Mouse (Mus musculus) myocyte (in vitro differentiated cells): Measurements from ENCODE around the gene 4930518I15Rik. TPM values are rescaled to one million over a fixed set of nuclear protein-coding genes. Genes with fewer than 3 reads are reported as not detected.

ENCODE experiments used
- H3K27me3 ChIP-seq: one replicate; pipeline ENCODE4 v1.6.1; 2011; ENCODE audit not compliant: control insufficient read depth, insufficient read depth, insufficient read length
- H3K36me3 ChIP-seq: one replicate; pipeline ENCODE4 v1.6.1; 2011; ENCODE audit not compliant: control insufficient read depth, insufficient read depth
- H3K4me2 ChIP-seq: one replicate; pipeline ENCODE4 v1.6.1; 2011; ENCODE audit warnings: low read depth, control low read depth
- H3K4me3 ChIP-seq: one replicate; pipeline ENCODE4 v1.5.1; 2011; ENCODE audit warnings: mild to moderate bottlenecking, control low read depth, moderate library complexity
- H3K79me2 ChIP-seq: one replicate; pipeline ENCODE4 v1.6.1; 2011; ENCODE audit not compliant: control insufficient read depth, insufficient read depth
- H3ac ChIP-seq: one replicate; pipeline ENCODE4 v1.6.1; 2011; ENCODE audit not compliant: control insufficient read depth, insufficient read length
- CEBPB ChIP-seq: IDR thresholded peaks from 2 replicates; pipeline ENCODE4 v1.6.1; 2011; ENCODE audit warnings: mild to moderate bottlenecking, moderate library complexity; ENCODE audit not compliant: poor library complexity, insufficient read depth, severe bottlenecking
- E2F4 ChIP-seq: IDR thresholded peaks from one replicate; pipeline ENCODE4 v1.6.1; 2011; ENCODE audit warnings: mild to moderate bottlenecking, control low read depth, moderate library complexity; ENCODE audit not compliant: insufficient read depth
- MAX ChIP-seq: IDR thresholded peaks from one replicate; pipeline ENCODE4 v1.6.1; 2011; ENCODE audit warnings: low read depth, mild to moderate bottlenecking, control low read depth
- MYOD1 ChIP-seq, 3 experiments: IDR thresholded peaks; one replicate each; pipeline ENCODE4 v1.6.1; 2011; ENCODE audit warnings: control low read depth in 2 of 3, low read depth in 2 of 3, mild to moderate bottlenecking in 2 of 3, moderate library complexity in 1 of 3; ENCODE audit not compliant: insufficient read length in 2 of 3, control insufficient read depth in 1 of 3
- MYOG ChIP-seq, 3 experiments: IDR thresholded peaks; one replicate each; pipeline ENCODE4 v1.6.1; 2011; ENCODE audit warnings: control low read depth in 2 of 3, low read depth in 2 of 3, mild to moderate bottlenecking in 2 of 3; ENCODE audit not compliant: insufficient read length in 2 of 3, control insufficient read depth in 1 of 3, insufficient read depth in 1 of 3
- POLR2A ChIP-seq: IDR thresholded peaks from one replicate; pipeline ENCODE4 v1.6.1; 2011; ENCODE audit warnings: low read depth, mild to moderate bottlenecking, control low read depth, moderate library complexity; ENCODE audit not compliant: insufficient read length
- POLR2AphosphoS2 ChIP-seq: IDR thresholded peaks from one replicate; pipeline ENCODE4 v1.6.1; 2011; ENCODE audit warnings: low read depth, control low read depth; ENCODE audit not compliant: insufficient read length
- REST ChIP-seq: IDR thresholded peaks from one replicate; pipeline ENCODE4 v1.6.1; 2011; ENCODE audit warnings: mild to moderate bottlenecking, control low read depth, moderate library complexity; ENCODE audit not compliant: insufficient read depth, insufficient read length
- SRF ChIP-seq: IDR thresholded peaks from one replicate; pipeline ENCODE4 v1.6.1; 2011; ENCODE audit warnings: low read depth; ENCODE audit not compliant: control insufficient read depth, insufficient read length
- TCF12 ChIP-seq: IDR thresholded peaks from one replicate; pipeline ENCODE4 v1.6.1; 2011; ENCODE audit warnings: mild to moderate bottlenecking, control low read depth; ENCODE audit not compliant: poor library complexity, insufficient read depth, severe bottlenecking
- TCF3 ChIP-seq: IDR thresholded peaks from one replicate; pipeline ENCODE4 v1.6.1; 2011; ENCODE audit warnings: low read depth, control low read depth; ENCODE audit not compliant: insufficient read length
- USF1 ChIP-seq: IDR thresholded peaks from one replicate; pipeline ENCODE4 v1.6.1; 2011; ENCODE audit warnings: low read depth, mild to moderate bottlenecking, control low read depth, moderate library complexity
- polyA plus RNA-seq: library from polyadenylated mRNA; unstranded; fragments of >200 nt; fragmentation: generic; extraction: Trizol; gene quantifications from one replicate; pipeline ENCODE4 v1.2.1, GENCODE M21; 2012; ENCODE audit warnings: missing spikeins

Gene 4930518I15Rik
- polyA plus RNA-seq, 1 experiment, result 0.26 TPM

DNA sequence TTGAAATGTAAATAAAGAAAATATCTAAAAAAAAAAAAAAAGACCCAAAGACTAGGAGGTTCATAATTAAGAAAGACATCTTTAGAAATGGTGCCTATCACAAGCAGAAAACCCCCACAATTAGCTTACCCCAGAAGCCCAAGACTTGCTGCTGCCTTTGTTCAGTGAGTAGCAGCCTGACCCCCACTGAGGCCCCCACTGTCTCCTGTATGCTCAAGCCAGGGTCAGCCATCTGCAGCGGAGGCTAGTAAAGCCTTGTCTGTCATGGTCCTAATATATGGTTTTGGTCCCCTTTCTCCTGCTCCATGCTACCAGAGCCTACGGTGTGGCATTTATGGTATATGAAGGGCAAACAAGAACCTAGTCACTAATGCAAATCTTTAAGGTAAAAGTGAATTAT is 43.6 kb upstream of the 4930518I15Rik start:
- TF ChIP-seq CEBPB, result no peak
- no peak for TF ChIP-seq TCF12
- TF ChIP-seq REST, result no peak
- TF ChIP-seq TCF3, result no peak
- Histone ChIP-seq H3K27me3 (peaks cover 8% of the 10 kb centered on the region), H3K4me3 (no peak overlapping the region), H3K36me3 (no peaks in the 10 kb centered on the region), H3K79me2 (no peaks in the 10 kb centered on the region), H3ac (no peak overlapping the region), H3K4me2 (no peak overlapping the region)

- no peaks in the 10 kb centered on the region for H3K79me2 ChIP-seq
- no peak for TF ChIP-seq REST
- TF ChIP-seq POLR2AphosphoS2, result no peak
- no peak for TF ChIP-seq MYOD1 (IDR thresholded peaks at IDR 0.05; ENCODE audit: control insufficient read depth in 1 of 3, insufficient read length in 2 of 3, low read depth in 2 of 3)
- no peak for TF ChIP-seq TCF12
- no peak for TF ChIP-seq USF1
- no peak for TF ChIP-seq CEBPB
Observed at GRCm38 (mm10) chr2:156899184-156899583, 41.4 kb upstream of the 4930518I15Rik start.

GRCm38 (mm10) chr2:156898374-156898773 is 40.6 kb upstream of the 4930518I15Rik start:
- no peak for TF ChIP-seq REST
- TF ChIP-seq MYOD1 (IDR thresholded peaks at IDR 0.05; ENCODE audit: control insufficient read depth in 1 of 3, insufficient read length in 2 of 3, low read depth in 2 of 3), result no peak
- TF ChIP-seq MAX, result no peak
- no peak for TF ChIP-seq SRF
- no peak for TF ChIP-seq TCF12
- TF ChIP-seq E2F4, result no peak
- no peak for TF ChIP-seq TCF3
- no peak for TF ChIP-seq POLR2A
- Histone ChIP-seq H3K4me2 (no peak overlapping the region), H3K4me3 (no peak overlapping the region), H3K36me3 (no peaks in the 10 kb centered on the region), H3K27me3 (peaks cover 8% of the 10 kb centered on the region), H3ac (no peak overlapping the region), H3K79me2 (no peaks in the 10 kb centered on the region)

More at GRCm38 (mm10) chr2:156899184-156899583, 41.4 kb upstream of the 4930518I15Rik start:
- Histone ChIP-seq H3K4me2 (no peak overlapping the region), H3K27me3 (peaks cover 8% of the 10 kb centered on the region), H3K4me3 (no peak overlapping the region), H3K36me3 (no peaks in the 10 kb centered on the region), H3ac (no peak overlapping the region)

GRCm38 (mm10) chr2:156897034-156897433 is 39.3 kb upstream of the 4930518I15Rik start:
- H3K27me3 ChIP-seq, result peaks cover 8% of the 10 kb centered on the region
- no peaks in the 10 kb centered on the region for H3K79me2 ChIP-seq
- TF ChIP-seq MYOG (IDR thresholded peaks at IDR 0.05; ENCODE audit: control insufficient read depth in 1 of 3, insufficient read depth in 1 of 3, insufficient read length in 2 of 3, low read depth in 2 of 3) (no peak), POLR2AphosphoS2 (no peak), CEBPB (no peak), E2F4 (no peak), REST (no peak)
- H3K36me3 ChIP-seq, result no peaks in the 10 kb centered on the region
- no peak overlapping the region for H3ac ChIP-seq
- H3K4me2 ChIP-seq, result no peak overlapping the region
- no peak overlapping the region for H3K4me3 ChIP-seq

DNA sequence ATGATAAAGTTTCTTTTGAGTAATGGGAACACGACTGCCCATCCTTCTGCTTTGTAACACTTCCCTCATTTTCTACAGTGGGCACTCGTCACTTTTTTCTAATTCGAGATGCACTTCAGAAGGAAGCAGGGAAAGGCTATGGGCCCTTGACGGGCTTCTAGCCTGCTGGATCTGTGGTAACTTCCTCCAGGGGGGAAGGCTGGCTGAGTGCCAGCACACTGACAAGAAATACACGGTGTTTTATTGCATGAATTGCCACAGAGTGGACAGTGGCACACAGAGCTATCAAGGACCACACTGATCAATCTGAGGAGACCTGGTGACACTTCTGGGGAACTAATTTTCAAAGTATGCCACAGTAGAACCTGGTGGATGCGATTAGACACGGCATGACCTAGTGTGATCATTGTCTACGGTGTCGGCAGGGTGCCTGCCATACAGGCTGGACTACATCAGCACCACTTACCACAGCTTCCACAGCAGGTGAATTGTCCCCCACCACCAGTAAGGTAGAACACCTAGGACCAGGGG is 38.7 kb upstream of the 4930518I15Rik start:
- no peaks in the 10 kb centered on the region for H3K36me3 ChIP-seq
- no peak overlapping the region for H3ac ChIP-seq
- H3K79me2 ChIP-seq, result no peaks in the 10 kb centered on the region
- H3K4me3 ChIP-seq, result no peak overlapping the region
- TF ChIP-seq POLR2AphosphoS2, result no peak
- no peak for TF ChIP-seq POLR2A
- no peak for TF ChIP-seq REST
- no peak for TF ChIP-seq MAX
- no peak for TF ChIP-seq MYOG (IDR thresholded peaks at IDR 0.05; ENCODE audit: control insufficient read depth in 1 of 3, insufficient read depth in 1 of 3, insufficient read length in 2 of 3, low read depth in 2 of 3)
- no peak for TF ChIP-seq CEBPB
- no peak overlapping the region for H3K4me2 ChIP-seq
- peaks cover 8% of the 10 kb centered on the region for H3K27me3 ChIP-seq

DNA sequence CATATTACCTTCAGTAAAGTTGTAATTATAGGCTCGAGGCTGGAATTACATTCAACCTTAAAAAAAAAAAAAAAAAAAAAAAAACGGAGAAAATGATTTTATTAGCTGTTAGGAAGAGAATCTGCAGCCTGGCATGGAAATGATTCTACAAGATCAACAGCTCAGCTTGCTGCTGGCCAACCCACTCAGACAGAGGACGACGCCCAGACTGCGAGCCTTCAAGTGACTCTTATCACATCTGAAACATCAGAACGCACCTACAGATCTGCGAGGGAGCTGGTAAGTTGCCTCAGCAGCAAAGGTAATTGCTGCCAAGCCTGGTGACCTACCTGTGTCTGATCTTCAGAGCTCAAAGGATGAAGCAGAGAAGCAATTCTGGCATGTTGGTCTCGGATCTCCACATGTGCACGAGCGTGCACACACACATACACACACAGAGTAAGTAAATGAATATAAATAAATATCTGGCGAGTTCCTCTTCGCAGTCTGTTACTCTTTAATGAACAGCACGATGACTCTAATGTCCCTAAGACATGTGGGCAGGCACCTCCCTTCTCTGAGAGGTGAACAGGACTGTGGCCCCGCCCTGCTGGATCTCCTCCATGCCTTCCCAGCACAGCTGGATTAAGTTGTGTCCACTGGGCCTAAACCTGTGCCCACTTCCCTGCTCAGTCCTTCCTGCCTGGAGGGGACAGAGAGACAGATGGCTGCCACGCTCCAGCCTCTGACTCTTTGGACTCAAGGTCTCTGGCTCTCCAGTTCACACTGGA is 36.9 kb upstream of the 4930518I15Rik start:
- H3K4me2 ChIP-seq, result no peak overlapping the region
- H3K79me2 ChIP-seq, result no peaks in the 10 kb centered on the region
- no peaks in the 10 kb centered on the region for H3K36me3 ChIP-seq
- H3ac ChIP-seq, result no peak overlapping the region
- peaks cover 8% of the 10 kb centered on the region for H3K27me3 ChIP-seq
- H3K4me3 ChIP-seq, result no peak overlapping the region
- no peak for TF ChIP-seq TCF3
- TF ChIP-seq MYOG (IDR thresholded peaks at IDR 0.05; ENCODE audit: control insufficient read depth in 1 of 3, insufficient read depth in 1 of 3, insufficient read length in 2 of 3, low read depth in 2 of 3), result no peak
- no peak for TF ChIP-seq E2F4
- no peak for TF ChIP-seq POLR2AphosphoS2
- TF ChIP-seq POLR2A, result no peak
- no peak for TF ChIP-seq CEBPB
- TF ChIP-seq MAX, result no peak
- TF ChIP-seq TCF12, result no peak
